Mouse (Mus musculus) forebrain, embryonic 11.5 days (tissue): ENCODE data around the gene Ms4a3. TPM values are rescaled to one million over a fixed set of nuclear protein-coding genes. Genes with fewer than 3 reads are reported as not detected.

Experiments used
- ATAC-seq: fragments of 200-750 bp; cut with Nextera tagmentation; replicated peaks from 2 replicates; pipeline ENCODE4 v1.8.0; 2017; ENCODE audit warnings: moderate TSS enrichment; ENCODE audit not compliant: low FRiP score
- DNase-seq: peaks from one replicate; pipeline ENCODE4 v3.0.0-alpha.2; 2017; ENCODE audit warnings: low spot score
- H3K27ac ChIP-seq: fragments of 300-500 bp; sonication (generic); 2 replicates; pipeline ENCODE4 v1.5.1; 2014; ENCODE audit warnings: low read depth, low read length
- H3K27me3 ChIP-seq: fragments of 300-500 bp; sonication (generic); 2 replicates; pipeline ENCODE4 v1.6.1; 2014; ENCODE audit warnings: mild to moderate bottlenecking, low read length, mixed read lengths; ENCODE audit not compliant: control insufficient read depth, insufficient read depth
- H3K36me3 ChIP-seq: fragments of 300-500 bp; sonication (generic); 2 replicates; pipeline ENCODE4 v1.6.1; 2014; ENCODE audit warnings: mild to moderate bottlenecking, low read length, moderate library complexity, mixed read lengths; ENCODE audit not compliant: control insufficient read depth, insufficient read depth
- H3K4me1 ChIP-seq: fragments of 300-500 bp; sonication (generic); replicated peaks from 2 replicates; pipeline ENCODE4 v1.6.1; 2014; ENCODE audit warnings: low read length, mixed read lengths; ENCODE audit not compliant: control insufficient read depth, insufficient read depth
- H3K4me2 ChIP-seq: fragments of 300-500 bp; sonication (generic); 2 replicates; pipeline ENCODE4 v1.6.1; 2014; ENCODE audit warnings: low read depth, mild to moderate bottlenecking, low read length, moderate library complexity, mixed read lengths; ENCODE audit not compliant: severe bottlenecking
- H3K4me3 ChIP-seq: fragments of 300-500 bp; sonication (generic); 2 replicates; pipeline ENCODE4 v1.5.1; 2014; ENCODE audit warnings: low read depth, low read length
- H3K9ac ChIP-seq: fragments of 300-500 bp; sonication (generic); 2 replicates; pipeline ENCODE4 v1.6.1; 2014; ENCODE audit warnings: low read length
- H3K9me3 ChIP-seq: fragments of 300-500 bp; sonication (generic); 2 replicates; pipeline ENCODE4 v1.6.1; 2016; ENCODE audit warnings: low read length, mixed read lengths; ENCODE audit not compliant: control insufficient read depth
- WGBS: fragments of 180-500 bp; shearing (Covaris S2); extraction: QIAGEN DNeasy Blood & Tissue Kit; methylation state at CpG from one replicate; pipeline ENCODE4 v1.1.7; 2014; 5-methylcytosine and 5-hydroxymethylcytosine counted together
- polyA plus RNA-seq: library from polyadenylated mRNA; unstranded; fragments of >200 nt; fragmentation: Nextera tagmentation; extraction: Ambion mirVana; gene quantifications from 2 replicates; pipeline ENCODE4 v1.2.1, GENCODE M21; 2014

Gene Ms4a3
- polyA plus RNA-seq, 1 experiment from 2014 or later, result not detected

DNA sequence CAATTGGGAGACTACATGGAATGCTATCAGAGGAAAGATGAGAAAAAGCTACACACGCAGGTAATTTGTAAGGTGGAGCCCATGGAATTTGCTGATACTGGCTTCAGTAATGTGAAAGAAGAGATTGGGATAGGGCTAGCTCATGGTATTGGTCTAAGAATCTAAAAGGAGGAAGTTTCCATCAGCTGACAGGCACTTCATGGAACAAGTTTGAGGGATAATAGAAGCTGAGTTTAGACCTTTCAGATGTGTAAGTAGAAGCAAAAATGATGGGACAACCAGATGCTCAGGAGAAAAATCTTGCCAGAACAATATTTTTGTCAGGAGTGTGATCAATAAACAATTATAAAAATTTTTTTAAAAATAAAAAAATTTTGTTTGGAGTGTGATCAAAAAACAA, 6.9 kb downstream of the Ms4a3 start:
- no peak overlapping the region for H3K4me3 ChIP-seq
- no peak overlapping the region for H3K27ac ChIP-seq
- H3K9me3 ChIP-seq, result no peaks in the 10 kb centered on the region
- H3K9ac ChIP-seq, result no peak overlapping the region
- no peaks in the 10 kb centered on the region for H3K27me3 ChIP-seq
- ATAC-seq, result no peak
- no peaks in the 10 kb centered on the region for H3K36me3 ChIP-seq
- no peaks in the 10 kb centered on the region for H3K4me1 ChIP-seq
- WGBS, result 91% methylated on average over 1 of the region's 1 CpGs
- DNase-seq, result no peak
- no peak overlapping the region for H3K4me2 ChIP-seq

- no peaks in the 10 kb centered on the region for H3K36me3 ChIP-seq
- no peak for ATAC-seq
- no peaks in the 10 kb centered on the region for H3K4me1 ChIP-seq
- no peak overlapping the region for H3K4me3 ChIP-seq
- H3K9ac ChIP-seq, result no peak overlapping the region
- no peaks in the 10 kb centered on the region for H3K9me3 ChIP-seq
- 88% methylated on average over 5 of the region's 5 CpGs for WGBS
- no peak overlapping the region for H3K27ac ChIP-seq
- no peaks in the 10 kb centered on the region for H3K27me3 ChIP-seq
- H3K4me2 ChIP-seq, result no peak overlapping the region
- no peak for DNase-seq
These were observed 15.4 kb downstream of the Ms4a3 start for GRCm38 (mm10) chr19:11625231-11625630.

DNA sequence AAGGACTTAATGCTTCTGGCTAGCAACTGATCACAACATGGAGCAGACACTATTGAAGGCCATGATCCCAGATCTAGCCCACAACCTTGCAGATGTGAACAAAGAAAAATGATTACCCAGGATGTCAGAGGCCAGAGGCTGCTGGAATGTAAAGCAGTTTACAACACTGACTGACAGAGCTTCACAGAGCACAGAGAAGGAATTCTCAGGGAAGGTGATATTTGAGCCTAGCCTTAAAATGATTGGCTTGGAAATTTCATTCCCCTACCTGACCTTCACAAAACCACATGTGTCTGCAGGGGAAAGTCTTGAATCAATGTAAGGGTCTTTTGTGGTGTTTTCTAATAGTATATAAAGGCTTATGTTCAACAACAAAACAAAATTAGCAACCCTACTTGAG, 15.9 kb downstream of the Ms4a3 start:
- Histone ChIP-seq H3K9me3 (no peaks in the 10 kb centered on the region), H3K9ac (no peak overlapping the region), H3K4me1 (no peaks in the 10 kb centered on the region), H3K27ac (no peak overlapping the region), H3K36me3 (no peaks in the 10 kb centered on the region), H3K4me3 (no peak overlapping the region), H3K4me2 (no peak overlapping the region), H3K27me3 (no peaks in the 10 kb centered on the region)
- ATAC-seq (no peak), DNase-seq (no peak)

GRCm38 (mm10) chr19:11623551-11623950, 17.1 kb downstream of the Ms4a3 start, which contains the start of gene Ms4a2:
Ms4a2 (minus strand) TSS chr19:11623719.
- Histone ChIP-seq H3K4me2 (no peak within 1 kb of the TSS), H3K9ac (no peak within 1 kb of the TSS), H3K9me3 (no peaks in the 10 kb centered on the region), H3K36me3 (no peaks in the 10 kb centered on the region), H3K27ac (no peak within 1 kb of the TSS), H3K4me1 (no peaks in the 10 kb centered on the region), H3K4me3 (no peak within 1 kb of the TSS), H3K27me3 (no peaks in the 10 kb centered on the region)
- no peak for ATAC-seq
- DNase-seq, result no peak
- WGBS, result 93% methylated on average over 2 of the region's 2 CpGs

- Histone ChIP-seq H3K36me3 (no peaks in the 10 kb centered on the region), H3K27ac (no peak overlapping the region), H3K9me3 (no peaks in the 10 kb centered on the region), H3K27me3 (no peaks in the 10 kb centered on the region), H3K4me1 (no peaks in the 10 kb centered on the region), H3K9ac (no peak overlapping the region), H3K4me2 (no peak overlapping the region), H3K4me3 (no peak overlapping the region)
- ATAC-seq (no peak), DNase-seq (no peak)
These were observed 22.7 kb downstream of the Ms4a3 start for GRCm38 (mm10) chr19:11617983-11618382.

GRCm38 (mm10) chr19:11614805-11615204, 25.8 kb downstream of the Ms4a3 start:
- ATAC-seq (no peak), DNase-seq (no peak)
- no peak overlapping the region for H3K4me2 ChIP-seq
- H3K9me3 ChIP-seq, result no peaks in the 10 kb centered on the region
- H3K4me1 ChIP-seq, result no peaks in the 10 kb centered on the region
- H3K27me3 ChIP-seq, result no peaks in the 10 kb centered on the region
- H3K9ac ChIP-seq, result no peak overlapping the region
- H3K27ac ChIP-seq, result no peak overlapping the region
- WGBS, result 83% methylated on average over 2 of the region's 2 CpGs
- H3K36me3 ChIP-seq, result no peaks in the 10 kb centered on the region
- H3K4me3 ChIP-seq, result no peak overlapping the region

- Histone ChIP-seq H3K4me2 (no peak overlapping the region), H3K9ac (no peak overlapping the region), H3K27ac (no peak overlapping the region), H3K36me3 (no peaks in the 10 kb centered on the region), H3K9me3 (no peaks in the 10 kb centered on the region), H3K27me3 (no peaks in the 10 kb centered on the region), H3K4me3 (no peak overlapping the region), H3K4me1 (no peaks in the 10 kb centered on the region)
- WGBS, result 84% methylated on average over 8 of the region's 8 CpGs
- DNase-seq, result no peak
- no peak for ATAC-seq
These were observed 26.7 kb downstream of the Ms4a3 start for GRCm38 (mm10) chr19:11613776-11614443.

GRCm38 (mm10) chr19:11613084-11613483, 27.6 kb downstream of the Ms4a3 start:
- Histone ChIP-seq H3K9me3 (no peaks in the 10 kb centered on the region), H3K27me3 (no peaks in the 10 kb centered on the region), H3K9ac (no peak overlapping the region), H3K4me2 (no peak overlapping the region), H3K27ac (no peak overlapping the region), H3K4me3 (no peak overlapping the region), H3K36me3 (no peaks in the 10 kb centered on the region), H3K4me1 (no peaks in the 10 kb centered on the region)
- DNase-seq, result no peak
- no peak for ATAC-seq
- WGBS, result 94% methylated on average over 1 of the region's 1 CpGs

GRCm38 (mm10) chr19:11612293-11612692, 28.4 kb downstream of the Ms4a3 start:
- H3K4me1 ChIP-seq, result no peaks in the 10 kb centered on the region

More at GRCm38 (mm10) chr19:11612293-11612692, 28.4 kb downstream of the Ms4a3 start:
- H3K27ac ChIP-seq, result no peak overlapping the region
- no peaks in the 10 kb centered on the region for H3K27me3 ChIP-seq
- no peaks in the 10 kb centered on the region for H3K36me3 ChIP-seq
- WGBS, result 62% methylated on average over 2 of the region's 2 CpGs
- ATAC-seq (no peak), DNase-seq (no peak)
- H3K4me3 ChIP-seq, result no peak overlapping the region
- no peak overlapping the region for H3K9ac ChIP-seq
- no peak overlapping the region for H3K4me2 ChIP-seq
- H3K9me3 ChIP-seq, result no peaks in the 10 kb centered on the region
